Mouse (Mus musculus) inflammation-experienced regulatory T-cells (primary cell): ENCODE data around the gene Arhgap45. TPM values are rescaled to one million over a fixed set of nuclear protein-coding genes. Genes with fewer than 3 reads are reported as not detected.

ENCODE experiments used
- polyA plus RNA-seq, 2 experiments: library from polyadenylated mRNA; unstranded; fragments of 100-300 nt; shearing (Covaris generic); gene quantifications; one replicate each; pipeline ENCODE4 v1.2.1; 2017

Gene Arhgap45
- 100 to 1,000 TPM; 728 to 884 TPM for polyA plus RNA-seq

DNA sequence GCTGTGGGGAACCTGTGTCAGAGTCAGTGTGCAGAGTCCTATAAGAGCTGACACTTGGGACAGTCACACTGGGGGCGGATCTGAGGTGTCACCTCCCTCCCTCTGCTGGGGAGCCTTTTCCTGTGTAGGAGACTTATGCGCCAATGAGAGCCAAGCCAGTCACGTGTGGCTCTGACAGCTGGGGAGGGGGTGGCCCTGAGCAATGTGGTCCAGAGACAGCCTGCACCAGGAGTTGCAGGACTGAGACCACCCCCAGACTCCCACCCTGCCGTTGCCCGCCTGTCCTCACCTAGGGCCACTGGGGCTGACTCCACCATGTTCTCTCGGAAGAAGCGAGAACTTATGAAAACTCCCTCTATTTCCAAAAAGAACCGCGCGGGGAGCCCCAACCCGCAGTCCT lies at the start of gene Arhgap45:
TSS of gene Arhgap45 (plus strand) at position 143 of the 400 bp plus-strand sequence.

DNA sequence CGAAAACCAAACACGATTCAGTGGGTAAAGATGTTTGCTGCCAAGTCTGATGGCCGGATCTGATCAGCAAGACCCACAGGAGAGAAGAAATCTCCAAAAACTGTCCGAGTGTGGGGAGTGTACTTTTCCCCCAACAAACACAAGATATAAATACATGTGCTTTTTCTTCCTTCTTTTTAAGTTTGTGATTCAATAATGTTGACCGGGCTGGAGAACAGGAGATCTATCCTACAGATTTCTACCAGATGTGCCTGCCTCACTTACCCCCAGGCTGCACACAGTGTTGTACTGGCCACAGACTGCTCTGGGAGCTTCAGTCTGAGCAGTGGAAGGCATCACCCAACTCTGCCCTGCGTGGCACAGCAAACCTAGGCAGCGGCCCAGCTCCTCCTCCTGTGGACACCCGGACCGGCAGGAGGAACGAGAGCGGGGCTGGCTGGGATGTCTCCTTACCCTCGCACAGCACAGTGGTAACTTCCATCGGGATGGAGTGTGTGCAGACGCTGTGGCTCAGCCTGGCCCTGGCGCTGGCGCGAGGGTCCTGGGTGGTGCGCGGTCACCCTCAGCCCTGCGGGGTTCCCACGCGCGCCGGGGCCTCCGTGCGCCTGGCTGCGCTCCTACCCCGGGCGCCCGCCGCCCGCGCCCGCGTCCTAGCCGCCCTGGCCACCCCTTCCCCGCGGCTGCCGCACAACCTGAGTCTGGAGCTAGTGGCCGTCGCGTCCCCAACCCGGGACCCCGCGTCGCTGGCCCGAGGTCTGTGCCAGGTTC lies 45.9 kb upstream of the Arhgap45 start, which contains the start of gene Grin3b:
TSS of gene Grin3b (plus strand) at position 301 of the 768 bp plus-strand sequence.

DNA sequence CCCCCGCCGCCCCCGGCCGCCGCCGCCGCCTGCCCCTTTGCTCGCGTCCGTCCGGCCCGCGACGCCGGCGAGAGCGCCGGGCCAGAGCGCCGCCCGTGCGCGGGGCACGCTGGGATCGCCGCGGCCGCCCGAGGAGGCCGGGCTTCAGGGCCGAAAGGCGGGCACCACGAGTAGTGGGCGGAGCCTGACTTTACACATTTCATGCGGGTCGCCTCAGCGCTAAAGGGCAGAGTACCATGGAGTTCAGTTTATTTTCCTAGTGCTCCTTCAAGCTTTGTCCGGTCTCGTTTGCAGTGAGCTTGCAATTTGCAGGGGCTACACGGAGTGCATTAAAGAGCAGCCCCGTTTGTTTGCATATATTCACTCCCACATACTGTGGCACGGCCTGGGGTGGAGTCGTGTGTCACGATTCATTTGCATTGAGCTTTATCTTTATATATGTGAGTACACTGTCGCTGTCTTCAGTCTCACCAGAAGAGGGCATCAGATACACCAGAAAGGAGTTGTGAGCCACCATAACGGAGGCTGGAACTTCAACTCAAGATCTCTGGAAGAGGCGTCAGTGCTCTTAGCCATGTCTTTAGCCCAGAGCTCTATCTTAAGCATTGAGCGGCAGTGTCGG lies 32.1 kb upstream of the Arhgap45 start, which contains the start of gene Tmem259:
TSS of gene Tmem259 (minus strand) at position 136 of the 622 bp plus-strand sequence.

DNA sequence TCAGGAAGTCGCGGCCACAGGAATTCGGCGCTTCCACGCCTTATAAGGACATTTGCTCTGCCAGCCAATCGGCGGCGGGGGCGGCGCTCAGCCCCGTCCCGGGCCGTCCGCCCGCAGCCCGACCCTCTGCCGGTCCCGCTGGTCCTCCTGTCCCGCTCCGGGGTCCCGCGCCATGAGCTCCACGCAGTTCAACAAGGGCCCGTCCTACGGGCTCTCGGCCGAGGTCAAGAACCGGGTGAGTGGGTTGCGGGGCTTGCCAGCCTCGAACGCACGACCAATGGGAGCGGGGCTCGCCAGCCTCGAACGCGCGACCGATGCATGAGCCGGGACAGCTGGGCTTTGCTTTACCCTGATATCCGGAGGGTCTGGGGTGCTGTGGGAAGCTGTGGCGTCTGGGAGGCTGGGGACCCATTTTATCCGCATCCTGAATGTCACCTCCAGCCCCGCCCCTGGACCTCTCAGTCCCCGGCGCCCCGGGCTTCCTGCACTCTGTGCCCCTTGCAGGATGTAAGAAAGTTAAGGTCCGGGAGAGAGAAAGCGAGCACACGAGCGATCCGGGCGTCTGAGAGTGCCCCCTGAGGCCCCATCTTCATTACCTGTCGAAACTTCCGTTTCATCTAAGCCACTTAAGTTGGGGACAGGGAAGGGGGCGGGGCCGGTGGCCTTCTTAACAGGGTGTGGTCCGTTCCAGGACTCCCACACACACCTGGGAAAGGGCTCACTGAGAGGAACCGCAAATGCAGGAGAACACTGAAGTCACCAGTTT lies 27.8 kb upstream of the Arhgap45 start, which contains the start of gene Cnn2:
TSS of gene Cnn2 (plus strand) at position 79 of the 766 bp plus-strand sequence.

DNA sequence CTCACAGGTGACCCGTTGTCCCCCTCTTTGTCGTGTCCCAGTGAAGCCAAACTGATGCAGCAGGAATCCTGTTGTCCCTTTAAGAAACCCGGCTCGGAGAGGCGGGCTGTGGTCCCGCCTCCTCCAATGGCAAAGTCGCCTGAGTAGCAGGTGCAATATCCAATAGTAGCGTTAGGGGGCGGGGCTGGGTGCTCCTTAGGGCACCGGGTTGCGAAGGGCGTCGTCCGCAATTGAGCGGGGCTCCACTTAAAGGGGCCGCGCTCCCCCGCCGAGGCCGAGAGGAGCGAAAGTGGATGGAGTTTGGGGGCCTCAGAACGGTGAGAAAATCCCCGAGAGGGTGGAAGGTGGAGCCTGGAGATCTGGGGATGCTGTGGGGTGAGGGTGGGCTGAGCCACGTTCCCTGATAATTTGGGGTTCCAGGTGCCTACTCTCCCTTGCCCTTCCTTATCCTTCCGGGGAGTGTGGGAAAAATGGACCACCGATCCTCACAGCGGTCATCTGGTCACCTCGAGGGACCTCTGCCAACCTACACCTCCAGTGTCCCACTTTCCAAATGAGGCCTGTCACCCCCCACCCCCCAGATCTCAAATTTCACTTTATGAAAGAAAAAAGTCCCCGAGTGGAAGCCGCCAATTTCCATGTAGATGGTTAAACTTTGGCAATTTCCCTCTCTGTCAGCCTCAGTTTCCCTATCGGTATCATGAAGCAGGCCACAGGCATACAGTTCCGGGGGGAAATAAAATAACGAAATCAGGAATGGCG lies 20.0 kb upstream of the Arhgap45 start, which contains the start of gene Abca7:
TSS of gene Abca7 (plus strand) at position 223 of the 762 bp plus-strand sequence.

DNA sequence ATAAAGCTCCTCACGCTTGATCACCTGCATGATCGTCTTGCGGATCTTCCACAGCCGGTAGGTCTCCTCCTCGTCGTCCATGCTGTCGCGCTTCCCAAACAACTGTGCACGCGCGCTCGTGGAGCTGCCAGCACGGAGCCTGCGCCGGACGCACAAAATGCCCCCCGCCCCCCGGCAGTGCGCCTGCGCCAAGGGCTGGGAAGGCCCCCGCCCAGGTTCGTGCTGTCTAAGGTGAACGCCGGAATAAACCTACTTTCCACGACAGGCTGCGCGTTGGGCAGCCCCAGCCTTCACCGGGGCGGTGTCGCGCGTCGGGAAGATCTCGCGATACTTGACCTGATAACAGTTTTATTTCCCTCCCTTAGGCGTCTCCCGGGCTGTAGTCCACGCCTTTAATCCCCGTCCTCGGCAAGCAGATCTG lies 23.1 kb downstream of the Arhgap45 start, which contains the start of gene Polr2e:
TSS of gene Polr2e (minus strand) at position 237 of the 421 bp plus-strand sequence.

DNA sequence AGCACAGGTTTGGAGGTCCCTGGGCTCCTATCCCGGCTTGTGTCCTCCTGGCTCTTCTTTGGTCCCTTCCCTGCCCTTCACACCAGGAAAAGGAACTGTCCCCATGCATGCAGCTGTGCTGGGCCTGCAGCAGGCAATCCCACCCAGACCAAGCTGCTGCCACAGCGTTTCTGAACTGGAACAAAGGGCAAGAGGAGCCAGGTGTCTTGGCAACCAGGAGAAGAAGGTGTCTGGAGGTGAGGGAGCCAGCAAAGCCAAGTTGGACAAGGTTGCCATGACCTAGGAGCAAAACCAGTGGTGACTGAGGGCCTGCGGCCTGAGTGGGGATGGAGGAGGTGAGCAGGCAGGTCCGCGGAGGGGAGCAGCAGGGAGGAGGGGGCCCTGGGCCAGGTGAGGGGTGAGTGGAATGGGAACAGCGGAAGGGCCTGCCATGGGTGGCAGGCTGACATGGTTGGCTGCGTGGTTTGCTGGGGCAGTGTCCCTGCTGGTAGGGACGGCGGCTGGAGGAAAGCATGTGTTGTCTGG lies 30.6 kb downstream of the Arhgap45 start, which contains the start of gene Gpx4:
TSS of gene Gpx4 (plus strand) at position 126 of the 525 bp plus-strand sequence.

Other genes starting within 250 kb of the Arhgap45 start
- 10 to 100 TPM; 47.4 to 52.3 TPM for gene Rnf126, start 249.7 kb upstream of the Arhgap45 start, polyA plus RNA-seq
- under 1 TPM; 0.13 to 0.51 TPM for gene Fstl3, start 239.4 kb upstream of the Arhgap45 start, polyA plus RNA-seq
- gene Prss57, start 225.7 kb upstream of the Arhgap45 start, polyA plus RNA-seq: not detected
- 1 to 10 TPM in 1 of 2 experiments, under 1 TPM in 1; 0.76 to 4.9 TPM for gene Palm, start 223.1 kb upstream of the Arhgap45 start, polyA plus RNA-seq
- 1 to 10 TPM in 1 of 2 experiments, not detected in 1; 2.1 TPM for gene Misp, start 195.7 kb upstream of the Arhgap45 start, polyA plus RNA-seq
- 100 to 1,000 TPM; 239 to 286 TPM for gene Ptbp1, start 162.2 kb upstream of the Arhgap45 start, polyA plus RNA-seq
- under 1 TPM in 1 of 2 experiments, not detected in 1; 0.34 TPM for gene Prtn3, start 142.2 kb upstream of the Arhgap45 start, polyA plus RNA-seq
- gene Plppr3, start 142.0 kb upstream of the Arhgap45 start, polyA plus RNA-seq: 1 to 10 TPM; 2.7 to 4.4 TPM
- not detected for gene Elane, start 130.4 kb upstream of the Arhgap45 start, polyA plus RNA-seq
- not detected for gene Cfd, start 125.8 kb upstream of the Arhgap45 start, polyA plus RNA-seq
- 10 to 100 TPM; 30.5 to 30.7 TPM for gene Med16, start 107.7 kb upstream of the Arhgap45 start, polyA plus RNA-seq
- 10 to 100 TPM; 10.9 to 15.4 TPM for gene Gm26602, start 105.8 kb upstream of the Arhgap45 start, polyA plus RNA-seq
- gene Kiss1r, start 99.7 kb upstream of the Arhgap45 start, polyA plus RNA-seq: under 1 TPM; 0.09 to 0.57 TPM
- 100 to 1,000 TPM; 160 to 181 TPM for gene R3hdm4, start 95.4 kb upstream of the Arhgap45 start, polyA plus RNA-seq
- 1 to 10 TPM; 6.9 to 8.9 TPM for gene Arid3a, start 89.6 kb upstream of the Arhgap45 start, polyA plus RNA-seq
- 10 to 100 TPM; 63.3 to 64.9 TPM for gene Wdr18, start 56.5 kb upstream of the Arhgap45 start, polyA plus RNA-seq
- under 1 TPM; 0.10 to 0.83 TPM for gene Grin3b, start 45.9 kb upstream of the Arhgap45 start, polyA plus RNA-seq
- gene Tmem259, start 32.3 kb upstream of the Arhgap45 start, polyA plus RNA-seq: 10 to 100 TPM; 22.6 to 30.0 TPM
- gene Cnn2, start 28.1 kb upstream of the Arhgap45 start, polyA plus RNA-seq: 100 to 1,000 TPM; 843 to 967 TPM
- 10 to 100 TPM; 49.6 to 55.9 TPM for gene Abca7, start 20.2 kb upstream of the Arhgap45 start, polyA plus RNA-seq
- 100 to 1,000 TPM; 196 TPM for gene Polr2e, start 23.1 kb downstream of the Arhgap45 start, polyA plus RNA-seq
- 100 to 1,000 TPM; 386 to 437 TPM for gene Gpx4, start 30.5 kb downstream of the Arhgap45 start, polyA plus RNA-seq
- 10 to 100 TPM; 60.6 to 60.7 TPM for gene Sbno2, start 88.9 kb downstream of the Arhgap45 start, polyA plus RNA-seq
- gene Stk11, start 99.2 kb downstream of the Arhgap45 start, polyA plus RNA-seq: 10 to 100 TPM; 27.4 to 49.1 TPM
- 100 to 1,000 TPM; 349 to 389 TPM for gene Atp5d, start 122.0 kb downstream of the Arhgap45 start, polyA plus RNA-seq
- gene Cbarp, start 124.2 kb downstream of the Arhgap45 start, polyA plus RNA-seq: 1 to 10 TPM; 2.3 to 2.4 TPM
- 1 to 10 TPM; 5.0 to 9.6 TPM for gene Midn, start 131.6 kb downstream of the Arhgap45 start, polyA plus RNA-seq
- 100 to 1,000 TPM; 177 to 200 TPM for gene Cirbp, start 149.3 kb downstream of the Arhgap45 start, polyA plus RNA-seq
- gene 1600002K03Rik, start 156.3 kb downstream of the Arhgap45 start, polyA plus RNA-seq: 10 to 100 TPM; 21.4 to 25.0 TPM
- under 1 TPM; 0.27 to 0.99 TPM for gene Efna2, start 162.8 kb downstream of the Arhgap45 start, polyA plus RNA-seq
- gene Mum1, start 209.8 kb downstream of the Arhgap45 start, polyA plus RNA-seq: 100 to 1,000 TPM; 117 to 134 TPM
- gene Ndufs7, start 232.5 kb downstream of the Arhgap45 start, polyA plus RNA-seq: 100 to 1,000 TPM; 244 to 267 TPM
- under 1 TPM in 1 of 2 experiments, not detected in 1; 0.99 TPM for gene Gamt, start 244.4 kb downstream of the Arhgap45 start, polyA plus RNA-seq
- gene Dazap1, start 244.8 kb downstream of the Arhgap45 start, polyA plus RNA-seq: 10 to 100 TPM; 78.7 to 80.6 TPM